Mouse (Mus musculus): ENCODE data around the gene Vps4b.

- TF ChIP-seq ZC3H11A (IDR thresholded peaks at IDR 0.05; ENCODE audit: borderline replicate concordance, low read depth, low read length) = no peak
- no peak for TF ChIP-seq HCFC1 (IDR thresholded peaks at IDR 0.05; ENCODE audit: borderline replicate concordance, insufficient read depth, low read length)
- no peak for TF ChIP-seq CHD2 (IDR thresholded peaks at IDR 0.05; ENCODE audit: low read depth, low read length)
These were observed 21.6 kb downstream of the Vps4b start for GRCm38 (mm10) chr1:106774896-106775295.
